Mouse (Mus musculus): Measurements from ENCODE around the gene Slc35b2.

Slc35b2 gene

GRCm38 (mm10) chr17:45602984-45603383 lies 39.3 kb downstream of the Slc35b2 start:
- no peak for DNase-seq

- no peak for DNase-seq
Observed at GRCm38 (mm10) chr17:45606992-45607879, 43.6 kb downstream of the Slc35b2 start.

DNA sequence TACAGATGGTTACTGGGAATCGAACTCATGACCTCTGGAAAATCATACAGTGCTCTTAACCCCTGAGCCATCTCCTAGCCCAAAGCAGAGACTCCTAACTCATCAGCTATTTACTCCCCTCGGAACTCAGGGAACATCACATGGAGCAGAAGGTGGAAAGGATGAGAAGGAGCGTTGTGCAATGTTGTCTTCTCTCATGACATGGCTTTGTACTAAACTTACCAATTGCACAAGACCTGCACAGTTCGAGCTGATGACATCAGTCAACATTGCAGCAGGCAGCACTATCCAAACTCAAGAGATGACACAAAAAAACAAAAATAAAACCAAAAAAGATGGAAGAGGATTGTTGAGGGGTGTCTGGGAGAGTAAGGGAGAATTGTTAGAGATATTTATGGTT lies 44.7 kb downstream of the Slc35b2 start:
- no peak for DNase-seq

GRCm38 (mm10) chr17:45610144-45610866 lies 46.6 kb downstream of the Slc35b2 start:
- no peak for DNase-seq

DNA sequence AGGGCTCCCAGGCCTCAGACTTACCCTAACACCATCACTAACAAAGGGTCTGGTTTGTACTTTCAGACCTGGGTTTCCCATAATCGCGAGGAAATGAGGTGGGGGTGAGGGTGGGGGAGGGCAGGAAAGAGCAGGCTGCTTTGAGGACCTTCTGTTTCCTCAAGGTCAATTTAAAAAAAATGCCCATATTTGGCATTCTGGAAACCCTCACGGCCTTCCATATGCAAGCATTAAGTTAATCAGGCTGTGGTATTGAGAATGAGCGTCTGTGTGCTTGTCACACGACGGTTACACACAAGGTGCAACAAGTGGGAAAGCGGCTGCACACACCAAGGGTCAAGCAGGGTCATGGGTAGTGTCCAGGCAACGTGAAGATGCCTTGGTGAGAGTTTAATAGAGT lies 48.3 kb downstream of the Slc35b2 start:
- no peak for DNase-seq

DNA sequence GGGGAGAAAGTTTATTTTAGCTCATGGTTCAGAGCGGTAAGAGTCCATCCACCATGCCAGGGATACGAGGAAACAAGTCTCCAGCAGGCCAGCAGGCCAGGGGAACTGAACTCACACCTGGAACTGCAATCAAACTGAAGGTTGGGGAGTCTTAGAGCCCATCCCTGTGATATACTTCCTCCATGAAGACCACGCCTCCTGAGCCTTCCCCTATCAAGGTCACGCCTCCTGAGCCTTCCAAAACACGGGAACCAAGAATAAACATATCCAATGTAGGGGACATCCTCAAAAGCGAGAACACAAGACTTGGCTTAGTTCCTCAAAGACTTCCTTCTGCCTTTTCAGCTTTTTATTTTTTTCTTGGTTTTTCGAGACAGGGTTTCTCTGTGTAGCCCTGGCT lies 49.2 kb downstream of the Slc35b2 start:
- no peak for DNase-seq

DNA sequence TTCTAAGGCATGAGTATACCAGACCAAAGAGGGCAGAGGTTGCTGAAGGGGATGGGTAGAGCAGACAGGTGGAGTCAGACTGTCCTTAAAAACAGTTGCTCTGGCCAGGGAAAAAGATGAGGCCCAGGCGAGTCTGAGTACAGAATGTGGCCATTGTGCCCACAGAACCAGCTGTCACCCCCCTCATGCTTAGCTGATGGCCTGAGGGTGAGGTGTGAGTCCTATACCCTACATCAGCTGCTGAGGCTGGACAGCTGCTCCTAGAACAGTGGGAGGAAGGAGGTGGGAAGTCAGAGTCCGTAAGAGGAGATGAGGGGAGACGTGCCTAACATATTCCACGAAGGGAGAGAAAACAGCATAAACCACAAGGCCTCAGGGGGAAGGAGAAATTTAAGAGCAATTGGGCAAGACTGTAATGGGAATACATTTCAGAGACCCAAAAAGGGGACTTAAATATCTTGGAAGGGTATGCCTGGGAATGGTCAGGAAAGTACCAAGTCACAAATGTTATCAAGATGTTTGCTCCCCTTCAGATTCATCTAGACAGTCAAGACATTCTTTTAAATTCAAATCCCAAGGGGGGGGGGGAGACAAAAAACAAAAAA lies 52.5 kb downstream of the Slc35b2 start:
- DNase-seq: no peak

GRCm38 (mm10) chr17:45616679-45617078 lies 53.0 kb downstream of the Slc35b2 start:
- no peak for DNase-seq

Data from thymus, postnatal 36 days (tissue).